Mouse (Mus musculus) testis, adult 2 months (tissue): ENCODE data around the gene Herc1.

Experiments used
- CTCF ChIP-seq: fragments of 200-500 bp; IDR thresholded peaks from 2 replicates; pipeline ENCODE4 v1.5.1; 2012; ENCODE audit warnings: low read depth, mild to moderate bottlenecking, inconsistent platforms, low read length, moderate library complexity; ENCODE audit not compliant: control insufficient read depth, insufficient read depth, insufficient replicate concordance
- POLR2A ChIP-seq: fragments of 200-500 bp; IDR thresholded peaks from 2 replicates; pipeline ENCODE4 v1.6.1; 2012; ENCODE audit warnings: low read depth, mild to moderate bottlenecking, inconsistent platforms, low read length, moderate library complexity; ENCODE audit not compliant: control insufficient read depth

DNA sequence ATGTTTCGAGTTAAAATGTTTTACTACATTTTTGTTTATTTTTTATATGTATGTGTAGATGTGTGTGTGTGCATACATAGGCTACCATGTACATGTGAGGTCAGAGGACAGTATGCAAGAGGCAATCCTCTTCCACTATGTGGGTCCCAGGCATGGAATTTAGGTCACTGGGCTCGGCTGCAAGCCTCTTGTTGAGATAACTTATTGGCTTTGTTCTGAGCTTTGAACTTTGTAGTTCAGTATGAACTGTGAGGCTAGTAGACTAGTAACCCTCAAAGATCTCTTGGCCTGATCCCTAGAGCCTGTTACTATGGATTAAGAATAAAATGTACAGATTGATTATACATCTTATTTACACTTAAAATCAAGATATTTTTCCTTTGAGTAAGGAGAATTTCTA, 23.4 kb upstream of the Herc1 start:
- TF ChIP-seq CTCF: no peak
- TF ChIP-seq POLR2A: no peak
